Mouse (Mus musculus) E14TG2a.4 (cell line): Measurements from ENCODE around the gene Ugt1a9.
"Not testable (repeated sequence)": the region's sequence is repeated elsewhere in the genome, so short reads cannot be mapped to it uniquely, and the experiment has no call there.

Experiments
- H3K27me3 ChIP-seq: 2 replicates; pipeline ENCODE4 v1.6.1; 2014; ENCODE audit warnings: low read length, control low read depth; ENCODE audit not compliant: insufficient read depth
- H3K36me3 ChIP-seq: 2 replicates; pipeline ENCODE4 v1.6.1; 2014; ENCODE audit warnings: low read length, control low read depth; ENCODE audit not compliant: insufficient read depth
- H3K4me1 ChIP-seq: replicated peaks from 2 replicates; pipeline ENCODE4 v1.6.1; 2014; ENCODE audit warnings: low read depth, low read length, control low read depth
- H3K4me3 ChIP-seq: replicated peaks from 2 replicates; pipeline ENCODE4 v1.5.1; 2014; ENCODE audit warnings: mild to moderate bottlenecking, low read length
- H3K9me3 ChIP-seq: 2 replicates; pipeline ENCODE4 v1.6.1; 2014; ENCODE audit warnings: low read length, control low read depth
- CTCF ChIP-seq: conservative IDR thresholded peaks from 2 replicates; pipeline ENCODE4 v1.5.1; 2014; ENCODE audit warnings: low read length
- NANOG ChIP-seq: IDR thresholded peaks from 2 replicates; pipeline ENCODE4 v1.6.1; 2014; ENCODE audit warnings: borderline replicate concordance, low read length, mixed read lengths
- POU5F1 ChIP-seq: IDR thresholded peaks from 2 replicates; pipeline ENCODE4 v1.6.1; 2014; ENCODE audit warnings: low read length, borderline replicate concordance

Gene Ugt1a9

DNA sequence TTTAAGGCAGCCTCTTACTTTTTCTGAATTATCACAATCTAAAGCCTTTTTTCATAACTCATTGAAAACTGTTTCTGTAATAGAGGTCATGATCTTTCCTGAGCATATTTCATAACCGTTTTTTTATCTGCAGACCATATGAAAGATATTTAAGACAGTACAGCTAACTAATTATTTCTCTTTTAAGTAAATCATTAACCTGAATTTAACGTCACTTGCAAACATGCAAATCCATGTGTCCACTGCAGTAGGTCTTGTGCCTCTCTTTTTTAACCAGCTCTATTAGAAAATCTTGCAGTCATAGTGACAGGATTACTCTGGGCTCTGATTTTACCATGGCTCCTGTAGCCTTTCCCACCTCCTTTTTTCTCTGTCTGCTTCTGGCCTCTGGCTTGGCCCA lies at the start of gene Ugt1a9:
Gene Ugt1a9, plus strand, starts transcription at position 306 of the 400 bp plus-strand sequence.
- Histone ChIP-seq H3K36me3 (no peaks in the 10 kb centered on the region), H3K27me3 (no peaks in the 10 kb centered on the region), H3K4me1 (no peaks in the 10 kb centered on the region), H3K4me3 (no peak within 1 kb of the TSS), H3K9me3 (peaks cover 3% of the 10 kb centered on the region)
- TF ChIP-seq CTCF (no peak), POU5F1 (no peak)

DNA sequence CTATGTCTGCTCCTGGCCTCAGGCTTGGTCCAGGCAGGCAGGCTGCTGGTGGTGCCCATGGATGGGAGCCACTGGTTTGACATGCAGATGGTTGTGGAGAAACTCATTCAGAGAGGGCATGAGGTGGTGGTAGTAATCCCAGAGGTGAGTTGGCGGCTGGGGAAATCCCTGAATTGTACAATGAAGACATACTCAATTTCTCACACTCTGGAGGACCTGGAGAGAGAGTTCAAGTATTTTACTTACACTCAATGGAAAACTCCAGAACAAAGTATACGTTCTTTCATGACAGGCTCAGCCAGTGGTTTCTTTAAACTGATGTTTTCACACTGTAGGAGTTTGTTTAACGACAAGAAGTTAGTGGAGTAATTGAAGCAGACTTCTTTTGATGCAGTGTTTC lies 45.4 kb upstream of the Ugt1a9 start:
- H3K27me3 ChIP-seq, H3K9me3 ChIP-seq, H3K36me3 ChIP-seq, H3K4me1 ChIP-seq, H3K4me3 ChIP-seq: not testable (repeated sequence)

DNA sequence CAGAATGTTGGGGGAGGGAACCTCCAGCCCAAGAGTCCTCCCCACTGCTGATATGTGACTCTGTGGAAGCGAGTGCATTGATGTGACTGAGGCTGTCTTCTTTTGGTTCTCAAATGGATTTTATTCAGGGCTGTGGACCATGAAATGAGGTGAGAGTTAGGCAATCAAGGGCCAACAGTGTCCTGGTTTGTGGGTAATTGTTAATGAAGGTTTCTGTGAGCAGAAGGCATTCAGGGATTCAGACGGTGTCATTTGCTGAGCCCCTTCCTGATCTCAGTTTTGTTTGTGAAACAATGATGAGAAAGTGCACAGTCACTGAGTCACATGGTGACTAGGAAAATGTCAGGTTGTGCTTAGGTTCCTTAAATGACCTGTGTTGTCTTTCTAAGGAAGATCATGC lies 27.6 kb upstream of the Ugt1a9 start:
- H3K4me3 ChIP-seq, H3K4me1 ChIP-seq, H3K9me3 ChIP-seq, H3K27me3 ChIP-seq, H3K36me3 ChIP-seq: not testable (repeated sequence)

DNA sequence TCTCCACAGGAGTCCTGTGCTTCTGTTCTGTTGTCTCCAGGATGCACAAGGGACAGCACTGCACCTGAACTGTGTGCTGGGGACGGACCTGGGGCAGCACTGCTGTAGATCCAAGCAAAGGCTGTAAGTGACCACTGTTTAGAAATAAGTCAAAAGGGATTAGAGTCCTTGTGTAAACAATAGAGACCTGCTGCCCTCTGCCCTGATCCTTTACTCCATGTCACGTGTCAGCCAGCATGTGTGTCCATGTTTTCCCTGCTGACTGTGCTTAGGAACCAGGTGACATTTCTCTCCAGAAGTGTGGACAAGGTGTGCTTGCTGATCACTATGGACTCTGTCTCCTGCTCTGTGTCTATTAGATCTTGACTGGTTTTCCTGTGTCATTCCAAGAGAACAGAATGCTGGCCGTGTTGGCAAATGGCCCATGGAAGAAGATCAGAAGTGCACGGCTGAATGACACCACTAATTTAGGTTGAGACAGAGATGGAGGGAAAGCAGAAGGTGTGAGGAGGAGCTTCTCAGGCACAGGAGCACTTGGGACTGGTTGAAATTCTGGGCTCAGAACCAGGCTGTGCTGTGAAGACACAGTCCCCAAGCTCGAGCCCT lies 25.7 kb upstream of the Ugt1a9 start:
- not testable (repeated sequence) for H3K36me3 ChIP-seq, H3K4me3 ChIP-seq, H3K9me3 ChIP-seq, H3K27me3 ChIP-seq, H3K4me1 ChIP-seq

DNA sequence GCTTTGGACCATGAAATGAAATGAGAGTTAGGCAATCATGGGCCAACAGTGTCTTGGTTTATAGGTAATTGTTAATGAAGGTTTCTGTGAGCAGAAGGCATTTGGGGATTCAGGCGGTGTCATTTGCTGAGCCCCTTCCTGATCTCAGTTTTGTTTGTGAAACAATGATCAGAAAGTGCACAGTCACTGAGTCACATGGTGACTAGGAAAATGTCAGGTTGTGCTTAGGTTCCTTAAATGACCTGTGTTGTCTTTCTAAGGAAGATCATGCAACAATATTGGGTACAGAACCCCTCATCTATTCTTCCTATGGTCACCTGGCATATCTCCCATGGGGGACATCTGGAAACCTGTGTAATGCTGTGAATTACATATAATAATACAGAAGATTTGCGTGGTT lies 23.2 kb upstream of the Ugt1a9 start:
- not testable (repeated sequence) for H3K4me3 ChIP-seq, H3K36me3 ChIP-seq, H3K27me3 ChIP-seq, H3K4me1 ChIP-seq, H3K9me3 ChIP-seq

DNA sequence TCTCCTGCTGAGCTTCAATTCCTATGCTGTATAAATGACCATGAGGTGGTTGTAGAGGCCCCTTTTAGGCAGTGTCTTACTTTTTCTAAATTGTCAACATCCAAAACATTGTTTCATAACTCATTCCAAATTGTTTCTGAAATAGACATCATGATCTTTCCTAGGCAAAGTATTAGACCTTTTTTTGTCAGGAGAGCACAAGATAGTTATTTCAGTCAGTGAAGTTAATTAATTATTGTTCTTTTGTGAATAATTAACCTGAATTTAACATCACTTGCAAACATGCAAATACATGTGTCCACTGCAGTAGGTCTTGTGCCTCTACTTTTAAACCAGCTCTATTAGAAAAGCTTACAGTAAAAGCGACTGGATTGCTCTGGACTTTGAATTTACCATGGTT lies 15.5 kb upstream of the Ugt1a9 start, which contains the start of gene Ugt1a10:
Gene Ugt1a10, plus strand, starts transcription at position 301 of the 400 bp plus-strand sequence.
- H3K36me3 ChIP-seq = no peaks in the 10 kb centered on the region
- TF ChIP-seq CTCF (no peak), POU5F1 (no peak), NANOG (no peak)
- no peaks in the 10 kb centered on the region for H3K4me1 ChIP-seq
- no peak within 1 kb of the TSS for H3K4me3 ChIP-seq
- peaks cover 21% of the 10 kb centered on the region for H3K9me3 ChIP-seq
- no peaks in the 10 kb centered on the region for H3K27me3 ChIP-seq

DNA sequence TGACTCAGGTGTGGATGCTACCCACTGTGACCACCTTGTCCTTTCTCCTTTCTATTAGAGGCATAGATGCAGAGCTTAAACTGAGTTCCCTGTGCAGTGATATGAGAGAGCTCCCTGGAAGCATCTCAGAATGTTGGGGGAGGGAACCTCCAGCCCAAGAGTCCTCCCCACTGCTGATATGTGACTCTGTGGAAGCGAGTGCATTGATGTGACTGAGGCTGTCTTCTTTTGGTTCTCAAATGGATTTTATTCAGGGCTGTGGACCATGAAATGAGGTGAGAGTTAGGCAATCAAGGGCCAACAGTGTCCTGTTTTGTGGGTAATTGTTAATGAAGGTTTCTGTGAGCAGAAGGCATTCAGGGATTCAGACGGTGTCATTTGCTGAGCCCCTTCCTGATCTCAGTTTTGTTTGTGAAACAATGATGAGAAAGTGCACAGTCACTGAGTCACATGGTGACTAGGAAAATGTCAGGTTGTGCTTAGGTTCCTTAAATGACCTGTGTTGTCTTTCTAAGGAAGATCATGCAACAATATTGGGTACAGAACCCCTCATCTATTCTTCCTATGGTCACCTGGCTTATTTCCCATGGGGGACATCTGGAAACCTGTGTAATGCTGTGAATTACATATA lies 4.0 kb upstream of the Ugt1a9 start:
- H3K27me3 ChIP-seq, H3K9me3 ChIP-seq, H3K36me3 ChIP-seq, H3K4me3 ChIP-seq, H3K4me1 ChIP-seq: not testable (repeated sequence)

DNA sequence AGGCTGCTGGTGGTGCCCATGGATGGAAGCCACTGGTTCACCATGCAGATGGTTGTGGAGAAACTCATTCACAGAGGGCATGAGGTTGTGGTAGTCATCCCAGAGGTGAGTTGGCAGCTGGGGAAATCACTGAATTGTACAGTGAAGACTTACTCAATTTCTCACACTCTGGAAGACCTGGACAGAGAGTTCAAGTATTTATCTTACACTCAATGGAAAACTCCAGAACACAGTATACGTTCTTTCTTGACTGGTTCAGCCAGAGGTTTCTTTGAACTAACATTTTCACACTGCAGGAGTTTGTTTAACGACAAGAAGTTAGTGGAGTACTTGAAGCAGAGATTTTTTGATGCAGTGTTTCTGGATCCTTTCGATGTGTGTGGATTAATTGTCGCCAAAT lies 302 bp downstream of the Ugt1a9 start:
- H3K4me3 ChIP-seq = no peak overlapping the region
- no peaks in the 10 kb centered on the region for H3K27me3 ChIP-seq
- H3K36me3 ChIP-seq = no peaks in the 10 kb centered on the region
- H3K4me1 ChIP-seq = no peaks in the 10 kb centered on the region
- TF ChIP-seq CTCF (no peak), NANOG (no peak), POU5F1 (no peak)
- H3K9me3 ChIP-seq = peaks cover 6% of the 10 kb centered on the region

DNA sequence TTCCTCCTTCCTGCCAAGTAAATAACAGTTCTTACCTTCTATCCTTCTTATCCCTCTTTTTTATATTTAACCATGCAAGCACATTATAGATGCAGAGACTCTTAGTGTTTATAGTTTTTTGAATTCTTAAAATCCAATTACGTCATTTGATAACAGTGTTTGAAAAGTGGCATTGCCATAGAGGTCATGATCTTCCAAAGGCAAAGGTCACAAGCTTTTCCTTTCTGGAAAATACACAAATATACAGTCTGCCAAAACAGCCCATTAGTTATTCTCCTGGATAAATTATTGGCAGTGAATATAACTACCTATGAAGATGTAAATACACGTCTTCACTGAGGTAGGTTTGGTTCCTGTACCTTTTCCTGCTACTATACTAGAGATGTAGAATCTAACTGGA lies 3.9 kb downstream of the Ugt1a9 start:
- H3K9me3 ChIP-seq = peaks cover 15% of the 10 kb centered on the region
- no peak overlapping the region for H3K4me3 ChIP-seq
- TF ChIP-seq CTCF = no peak
- TF ChIP-seq NANOG = no peak
- TF ChIP-seq POU5F1 = no peak
- no peaks in the 10 kb centered on the region for H3K4me1 ChIP-seq
- H3K27me3 ChIP-seq = no peaks in the 10 kb centered on the region
- H3K36me3 ChIP-seq = no peaks in the 10 kb centered on the region

DNA sequence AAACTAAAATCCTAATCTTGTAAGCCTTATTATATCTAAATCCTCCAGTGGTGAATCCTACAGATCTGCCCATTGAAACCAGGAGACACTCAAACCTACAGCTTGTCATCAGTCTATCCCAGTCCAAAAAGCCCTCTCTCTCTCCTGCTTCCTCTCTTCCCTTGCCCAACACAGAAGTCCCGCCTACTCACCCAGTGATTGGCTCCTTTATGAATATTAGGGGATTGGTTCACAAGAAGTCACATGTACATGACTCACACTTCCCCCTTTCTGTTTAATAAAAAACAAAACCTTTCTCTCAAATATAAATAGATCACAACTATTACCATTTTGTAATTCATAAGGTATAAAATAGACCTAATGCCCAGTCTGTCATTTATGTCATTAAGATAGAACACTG lies 6.5 kb downstream of the Ugt1a9 start:
- Histone ChIP-seq H3K9me3 (peaks cover 15% of the 10 kb centered on the region), H3K36me3 (no peaks in the 10 kb centered on the region), H3K4me3 (no peak overlapping the region), H3K27me3 (no peaks in the 10 kb centered on the region), H3K4me1 (no peaks in the 10 kb centered on the region)
- TF ChIP-seq NANOG = no peak
- TF ChIP-seq CTCF = no peak
- no peak for TF ChIP-seq POU5F1
